In genomic region chr17:83339368-83340085, GRCm38 (mm10) we compare ENCODE assay signal across 20 mouse cellular contexts. TPM values are rescaled to one million over a fixed set of nuclear protein-coding genes. Genes with fewer than 3 reads are reported as not detected.
DNase-seq lines count a peak whose midpoint lies in the region; ATAC-seq and TF ChIP-seq lines count a peak whose summit lies in the region.
"Had no signal": no experiment of that assay in that cellular context is flagged by ENCODE, and none has a peak within 500 bp of the region (broad histone marks: within the 10 kb centered on the region; RNA-seq: fewer than 3 reads in every experiment).

No protein-coding gene starts in this region.

- H3K4me3 ChIP-seq in lung, embryonic 14.5 days (ENCODE audit: low read depth, low read length): no peak overlapping the region
- no peak overlapping the region for H3K4me3 ChIP-seq in CH12.LX (replicated peaks in 1 of 3; ENCODE audit: low read depth in 2 of 3, low read length in 2 of 3, poor library complexity in 1 of 3)
- H3K4me3 ChIP-seq: forebrain, embryonic 12.5 days; gastrocnemius, adult 2 months; heart, embryonic 10.5 days; liver, embryonic 15.5 days; midbrain, embryonic 12.5 days; neural tube, embryonic 13.5 days had no signal

- H3K36me3 ChIP-seq in lung, embryonic 14.5 days (ENCODE audit: insufficient read depth): no peaks in the 10 kb centered on the region
- H3K36me3 ChIP-seq in CH12.LX (replicated peaks in 1 of 2; ENCODE audit: control insufficient read depth in 1 of 2, insufficient read depth in 1 of 2, low read length in 1 of 2): no peaks in the 10 kb centered on the region
- H3K36me3 ChIP-seq: forebrain, embryonic 12.5 days; heart, embryonic 10.5 days; liver, embryonic 15.5 days; midbrain, embryonic 12.5 days; neural tube, embryonic 13.5 days had no signal

- no peaks in the 10 kb centered on the region for H3K27me3 ChIP-seq in lung, embryonic 14.5 days (ENCODE audit: insufficient read depth, low read length)
- H3K27me3 ChIP-seq in CH12.LX (replicated peaks): no peaks in the 10 kb centered on the region
- H3K27me3 ChIP-seq: forebrain, embryonic 12.5 days; liver, embryonic 15.5 days; midbrain, embryonic 12.5 days; neural tube, embryonic 13.5 days had no signal

- in situ Hi-C loops in CH12.LX (cut with MboI; ENCODE audit: low pct_ligation_motif_present, low pct_unique_long_range_greater_than_20kb, low sequenced_read_pairs): loop anchor here (5.0 kb wide), 1 partner anchor 62 kb away; no protein-coding TSS in a partner anchor

- dilution Hi-C loops in CH12.LX (cut with MboI; ENCODE audit: extremely low pct_ligation_motif_present, extremely low pct_unique_long_range_greater_than_20kb, low sequenced_read_pairs): no loop called here

- H3K9ac ChIP-seq in lung, embryonic 14.5 days: no peak overlapping the region
- H3K9ac ChIP-seq in CH12.LX (ENCODE audit: insufficient read depth, low read depth): no peak overlapping the region
- H3K9ac ChIP-seq: forebrain, embryonic 12.5 days; liver, embryonic 15.5 days; midbrain, embryonic 12.5 days; neural tube, embryonic 13.5 days had no signal

- H3K9me3 ChIP-seq in lung, embryonic 14.5 days (ENCODE audit: low read depth, low read length): no peaks in the 10 kb centered on the region
- no peaks in the 10 kb centered on the region for H3K9me3 ChIP-seq in CH12.LX (replicated peaks; ENCODE audit: low read length)
- H3K9me3 ChIP-seq: forebrain, embryonic 12.5 days; heart, embryonic 10.5 days; liver, embryonic 15.5 days; midbrain, embryonic 12.5 days; neural tube, embryonic 13.5 days had no signal

- TF ChIP-seq RAD21 in CH12.LX (IDR thresholded peaks at IDR 0.05; ENCODE audit: low read depth, low read length): no peak

- H3K4me2 ChIP-seq in lung, embryonic 14.5 days: no peak overlapping the region
- peak overlapping the region; percentile 63; the same call in 1 of the 2 replicates for H3K4me2 ChIP-seq in CH12.LX (ENCODE audit: insufficient read depth, low read depth, poor library complexity, severe bottlenecking)
- H3K4me2 ChIP-seq: forebrain, embryonic 12.5 days; liver, embryonic 15.5 days; midbrain, embryonic 12.5 days; neural tube, embryonic 13.5 days had no signal

- no peak overlapping the region for H3K27ac ChIP-seq in lung, embryonic 14.5 days (ENCODE audit: low read depth)
- H3K27ac ChIP-seq in CH12.LX (ENCODE audit: insufficient read depth, low read depth): no peak overlapping the region
- H3K27ac ChIP-seq: forebrain, embryonic 12.5 days; gastrocnemius, adult 2 months; heart, embryonic 10.5 days; liver, embryonic 15.5 days; midbrain, embryonic 12.5 days; neural tube, embryonic 13.5 days had no signal

- no peaks in the 10 kb centered on the region for H3K4me1 ChIP-seq in lung, embryonic 14.5 days (ENCODE audit: insufficient read depth)
- H3K4me1 ChIP-seq in CH12.LX (ENCODE audit: control insufficient read depth in 1 of 2, insufficient read depth in 2 of 2): peaks cover 2 to 13% of the 10 kb centered on the region in 2 experiments; a peak in 2 of 4 replicates
- H3K4me1 ChIP-seq: forebrain, embryonic 12.5 days; midbrain, embryonic 12.5 days; neural tube, embryonic 13.5 days had no signal

- 73% methylated on average over 13 of the region's 13 CpGs for WGBS in lung, embryonic 14.5 days

- H3K79me2 ChIP-seq in CH12.LX (replicated peaks; ENCODE audit: control insufficient read depth, extremely low read depth, insufficient read depth, poor library complexity, severe bottlenecking): no peaks in the 10 kb centered on the region

- TF ChIP-seq EP300 in CH12.LX (IDR thresholded peaks at IDR 0.05; ENCODE audit: low read length): no peak

- peak; percentile 40 for DNase-seq in lung, embryonic 14.5 days
- DNase-seq in lung, postnatal 14 days: no peak
- DNase-seq in CH12.LX (ENCODE audit: extremely low read depth): peak; percentile 35
- DNase-seq in lung, postnatal 36 days: peak; percentile 51
- no peak for DNase-seq in neural tube, embryonic 10.5 days (ENCODE audit: extremely low spot score, low spot score)
- DNase-seq in right cerebral cortex, adult 18-20 months: no peak
- DNase-seq: adrenal gland, postnatal 10 days; cerebellum, postnatal 10 days; gastrocnemius, adult 2 months; heart, postnatal 10 days; kidney, adult 2 months; kidney, postnatal 25 days; thymus, adult 18-20 months had no signal

- no peak for ATAC-seq in lung, embryonic 14.5 days (ENCODE audit: insufficient read depth)
- peak; percentile 59 for ATAC-seq in inflammation-experienced regulatory T-cells, adult 6 months
- no peak for ATAC-seq in erythroblast, adult 5-6 weeks (replicated peaks; ENCODE audit: low FRiP score, poor library complexity, severe bottlenecking)

- no peak for TF ChIP-seq CTCF in lung, embryonic 14.5 days (IDR thresholded peaks at IDR 0.05; ENCODE audit: low read depth)
- no peak for TF ChIP-seq CTCF in CH12.LX (conservative IDR thresholded peaks at IDR 0.05 in 1 of 2, IDR thresholded peaks at IDR 0.05 in 1 of 2; ENCODE audit: low read depth in 2 of 2, low read length in 2 of 2)

- no peak for TF ChIP-seq POLR2A in CH12.LX (IDR thresholded peaks at IDR 0.05; ENCODE audit: low read depth, low read length)

TF ChIP-seq in CH12.LX, 34 proteins besides CTCF, POLR2A, EP300 and RAD21:
- TF ChIP-seq MYC (IDR thresholded peaks at IDR 0.05; ENCODE audit: low read depth, low read length): no peak
- TF ChIP-seq BHLHE40 (IDR thresholded peaks at IDR 0.05; ENCODE audit: low read depth, low read length): no peak
- peak; percentile 16; the same call in 1 of the 2 replicates for TF ChIP-seq ELF1 (IDR thresholded peaks at IDR 0.05; ENCODE audit: low read depth, low read length)
- no peak for TF ChIP-seq MAX (IDR thresholded peaks at IDR 0.05; ENCODE audit: low read length)
- no peak for TF ChIP-seq JUN (IDR thresholded peaks at IDR 0.05; ENCODE audit: insufficient read depth, low read depth, low read length)
- no peak for TF ChIP-seq MAFK (IDR thresholded peaks at IDR 0.05; ENCODE audit: insufficient replicate concordance, low read length)

RNA-seq across cellular contexts. Expression of gene Eml4, which starts 11.2 kb away (rescaled TPM):
- 51.4 and 55.3 TPM in 2 replicates for polyA plus RNA-seq in lung, embryonic 14.5 days (2014; fragmentation: Nextera tagmentation; extraction: Ambion mirVana)
- 38.2 and 43.7 TPM in 2 replicates for total RNA-seq in CH12.LX (2012; rRNA removed)
- 75.6 and 75.9 TPM in 2 replicates for total RNA-seq in CH12.LX (2014; rRNA removed)
- polyA plus RNA-seq in CH12.LX (2012; ENCODE audit: insufficient read length, low read depth): 58.6 and 60.1 TPM in 2 replicates
- 10 to 100 TPM; 13.1 to 20.9 (median 19.4) TPM for polyA plus RNA-seq in inflammation-experienced regulatory T-cells, adult 6 months (2017; shearing (Covaris generic))
- total RNA-seq in erythroblast, adult 5-6 weeks (2015; ENCODE audit: low replicate concordance): 8.6 and 10.4 TPM in 2 replicates
- 7.5 and 8.1 TPM in 2 replicates for total RNA-seq in erythroblast, adult 5-6 weeks (2017; ENCODE audit: low replicate concordance)

Comparison
In these comparisons a context has a peak if more than half of its experiments do, and no peak if none do; other contexts are left out.
1. DNase-seq: peak in lung, embryonic 14.5 days (single experiment), CH12.LX (single experiment) and lung, postnatal 36 days (single experiment); none in lung, postnatal 14 days (single experiment), neural tube, embryonic 10.5 days (single experiment) and right cerebral cortex, adult 18-20 months (single experiment).